Mouse (Mus musculus) liver, adult 2 months (tissue): ENCODE data around the gene Dcst2.

Experiments used
- CTCF ChIP-seq: fragments of 200-500 bp; IDR thresholded peaks from 2 replicates; pipeline ENCODE4 v1.5.1; 2011; ENCODE audit warnings: low read depth, low read length, control low read depth
- POLR2A ChIP-seq: fragments of 200-500 bp; IDR thresholded peaks from 2 replicates; pipeline ENCODE4 v1.6.1; 2011; ENCODE audit warnings: low read length, control low read depth; ENCODE audit not compliant: insufficient read depth; ENCODE audit errors: extremely low read depth

DNA sequence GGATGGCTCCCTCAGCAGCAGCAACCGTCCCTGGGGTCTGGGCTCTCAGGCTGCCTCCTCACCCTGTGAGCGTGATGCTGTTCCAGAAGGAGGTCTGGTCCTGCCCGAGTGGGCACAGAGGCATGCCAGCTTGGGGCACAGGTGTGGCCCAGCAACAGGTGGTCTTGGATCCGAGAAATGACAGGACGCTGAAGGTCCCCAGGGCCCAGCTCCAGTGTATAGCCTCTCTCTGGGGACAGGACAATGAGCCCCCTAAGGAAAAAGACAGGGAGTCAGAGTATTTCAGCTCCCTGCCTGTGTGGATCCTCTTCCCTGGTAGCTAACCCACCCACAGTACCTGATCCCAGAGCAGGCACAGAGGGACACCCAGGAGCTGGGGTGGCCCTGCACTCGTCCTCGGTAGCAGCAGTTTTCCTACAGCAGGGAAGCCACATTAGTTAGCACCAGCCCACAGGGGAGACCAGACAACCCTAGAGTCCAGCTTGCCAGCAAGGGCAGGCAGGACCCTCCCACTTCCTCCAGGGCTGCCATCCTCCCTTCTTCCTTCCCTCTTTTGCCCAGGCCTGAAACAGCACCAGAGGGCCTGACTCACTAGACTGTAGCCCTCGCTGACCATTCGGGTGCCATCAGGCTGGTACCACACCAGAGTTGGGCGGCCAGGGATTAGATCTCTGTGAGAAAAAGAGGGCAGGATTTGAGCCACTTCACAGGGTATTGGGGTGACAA, 14.8 kb upstream of the Dcst2 start:
- TF ChIP-seq CTCF (no peak), POLR2A (no peak)
